Mouse (Mus musculus): ENCODE data around the gene Ncor2.

GRCm38 (mm10) chr5:125178171-125179006, 630 bp downstream of the Ncor2 start:
- TF ChIP-seq CTCF (IDR thresholded peaks at IDR 0.05; ENCODE audit: borderline replicate concordance, control insufficient read depth, extremely low read depth, insufficient read depth, low read length, poor library complexity) (no peak), POLR2A (IDR thresholded peaks at IDR 0.05; ENCODE audit: control insufficient read depth, extremely low read depth, insufficient read depth, low read length, poor library complexity) (no peak)

All from thymus, adult 2 months (tissue).